Mouse (Mus musculus) gastrocnemius, postnatal 4 days (tissue): ENCODE results near the gene Tent5c. TPM values are rescaled to one million over a fixed set of nuclear protein-coding genes. Genes with fewer than 3 reads are reported as not detected.

Source experiments
- DNase-seq, 2 experiments: peaks; one replicate each; pipeline ENCODE4 v3.0.0; 2021 to 2022; ENCODE audit warnings: low spot score in 2 of 2, mixed read lengths in 2 of 2
- total RNA-seq, 2 experiments: library from RNA; stranded (reverse); gene quantifications; 2 replicates each; pipeline ENCODE4 v1.2.3; 2021

Tent5c gene
- total RNA-seq, 2 experiments from 2014 or later = 4.0 to 6.5 TPM

DNA sequence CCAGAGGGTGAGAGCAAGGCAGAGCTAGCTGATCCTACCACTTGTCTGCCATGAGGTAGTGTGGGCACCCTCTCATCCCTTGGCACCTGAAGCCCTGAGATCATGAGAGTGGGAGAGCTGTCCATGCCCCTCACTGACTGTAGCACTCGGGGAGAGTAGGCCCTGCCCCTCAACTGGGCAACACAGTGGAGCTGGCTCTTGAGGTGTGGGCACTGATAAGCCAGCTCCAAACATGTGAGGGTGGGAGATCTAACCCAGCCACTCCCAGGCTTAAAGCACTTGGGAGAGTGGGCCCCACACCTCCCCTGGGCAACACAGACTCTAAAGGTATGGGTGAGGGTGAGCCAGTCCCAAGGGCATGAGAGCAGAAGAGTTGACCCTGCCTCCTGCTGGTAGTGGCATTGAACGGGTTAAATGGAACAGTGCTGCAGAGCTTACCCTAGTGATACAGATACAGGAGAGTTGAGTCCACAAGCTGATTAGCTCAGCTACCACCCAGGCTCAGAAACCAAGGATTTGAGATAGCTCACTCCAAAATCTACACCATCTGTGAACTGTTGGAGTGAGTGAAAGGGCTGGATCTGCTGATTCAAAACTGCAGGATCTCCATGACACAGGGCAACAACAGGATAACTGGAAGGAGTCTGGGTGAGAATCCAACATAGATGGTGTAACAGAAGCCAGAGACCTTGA is 80.6 kb downstream of the Tent5c start:
- DNase-seq = no peak

DNA sequence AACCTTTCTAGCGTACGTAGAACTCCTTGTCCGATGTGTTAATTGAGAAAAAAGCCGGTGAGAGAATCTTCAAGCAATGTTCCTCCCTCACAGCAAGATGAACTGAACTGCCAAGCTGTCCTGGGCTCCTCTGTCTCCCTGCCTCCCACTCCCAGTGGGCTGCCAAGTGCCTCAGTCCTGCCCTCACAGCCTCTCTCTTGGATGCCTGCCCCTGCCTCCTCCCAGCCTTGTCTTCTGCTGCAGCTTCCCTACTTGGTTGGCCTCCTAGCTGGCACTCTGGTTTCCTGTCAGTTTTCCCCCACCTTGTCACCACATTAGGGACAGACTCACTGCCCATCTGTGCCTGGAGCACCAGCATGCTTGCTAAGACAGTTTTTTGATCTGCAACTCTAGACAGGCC is 86.5 kb downstream of the Tent5c start:
- DNase-seq = no peak

Other genes with a start within 250 kb of the Tent5c start
- 10 to 100 TPM; 70.8 to 75.2 TPM for gene Man1a2, start 196.2 kb upstream of the Tent5c start, total RNA-seq